Comparison of ENCODE assay signal across 13 mouse cellular contexts in genomic region chr12:7411810-7412209, GRCm38 (mm10).
"Had no signal": no experiment of that assay in that cellular context is flagged by ENCODE, and none has a peak within 500 bp of the region (broad histone marks: within the 10 kb centered on the region; RNA-seq: fewer than 3 reads in every experiment).

No protein-coding gene starts in this region.

- H3K4me1 ChIP-seq: kidney, embryonic 15.5 days; limb, embryonic 13.5 days; midbrain, embryonic 12.5 days had no signal

- H3K4me2 ChIP-seq: kidney, embryonic 15.5 days; limb, embryonic 13.5 days; midbrain, embryonic 12.5 days had no signal

- H3K36me3 ChIP-seq: kidney, embryonic 15.5 days; limb, embryonic 13.5 days; midbrain, embryonic 12.5 days had no signal

- H3K27me3 ChIP-seq: kidney, embryonic 15.5 days; limb, embryonic 13.5 days; midbrain, embryonic 12.5 days had no signal

- H3K4me3 ChIP-seq: kidney, embryonic 15.5 days; limb, embryonic 13.5 days; midbrain, embryonic 12.5 days had no signal

- DNase-seq: kidney, adult 2 months; kidney, postnatal 14 days; layer of hippocampus, adult 9-11 months; layer of hippocampus, postnatal 36 days; left cerebral cortex, postnatal 4 days; lung, adult 18-20 months; thymus, adult 18-20 months; thymus, postnatal 14 days had no signal

- H3K27ac ChIP-seq: kidney, embryonic 15.5 days; limb, embryonic 13.5 days; liver, embryonic 14.5 days; midbrain, embryonic 12.5 days; stomach, postnatal 0 days had no signal

- H3K9ac ChIP-seq: kidney, embryonic 15.5 days; limb, embryonic 13.5 days; liver, embryonic 14.5 days; midbrain, embryonic 12.5 days had no signal

- H3K9me3 ChIP-seq: kidney, embryonic 15.5 days; limb, embryonic 13.5 days; midbrain, embryonic 12.5 days had no signal
